Mouse (Mus musculus) cortical plate, adult 2 months (tissue): ENCODE data around the gene Tgif1.

Source experiments
- CTCF ChIP-seq: fragments of 200-500 bp; IDR thresholded peaks from 2 replicates; pipeline ENCODE4 v1.5.1; 2011; ENCODE audit warnings: mild to moderate bottlenecking, control low read depth, low read length; ENCODE audit not compliant: insufficient read depth; ENCODE audit errors: extremely low read depth
- POLR2A ChIP-seq: fragments of 200-500 bp; IDR thresholded peaks from 2 replicates; pipeline ENCODE4 v1.6.1; 2011; ENCODE audit warnings: mild to moderate bottlenecking, low read length, control low read depth; ENCODE audit not compliant: insufficient read depth; ENCODE audit errors: extremely low read depth

DNA sequence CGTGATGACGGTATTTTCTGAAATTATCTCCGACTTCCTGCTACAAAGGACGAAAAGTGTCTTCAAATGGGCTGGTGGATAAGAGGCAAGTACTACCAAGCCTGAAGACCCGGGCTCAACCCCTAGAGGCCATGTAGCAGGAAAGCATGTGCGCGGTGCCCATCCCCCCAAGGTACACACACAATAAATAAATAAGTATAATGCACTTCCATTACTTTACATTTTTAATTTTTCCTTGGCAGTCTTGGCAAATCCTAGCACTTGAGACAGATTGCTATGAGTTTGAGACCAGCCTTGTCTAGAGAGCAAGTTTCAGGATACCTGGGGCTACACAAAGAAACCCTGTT, 20.4 kb upstream of the Tgif1 start:
- TF ChIP-seq CTCF (no peak), POLR2A (no peak)
